7 mouse cellular contexts compared by ENCODE assay signal in genomic region chr5:141240841-141241543, GRCm38 (mm10). TPM values are rescaled to one million over a fixed set of nuclear protein-coding genes. Genes with fewer than 3 reads are reported as not detected.
DNase-seq lines count a peak whose midpoint lies in the region; ATAC-seq and TF ChIP-seq lines count a peak whose summit lies in the region.

Gene Sdk1 (plus strand): TSS chr5:141241490.

- H3K36me3 ChIP-seq in embryonic facial prominence, embryonic 14.5 days (ENCODE audit: control insufficient read depth, insufficient read depth, low read length), result no peaks in the 10 kb centered on the region
- no peaks in the 10 kb centered on the region for H3K36me3 ChIP-seq in limb, embryonic 13.5 days
- no peaks in the 10 kb centered on the region for H3K36me3 ChIP-seq in midbrain, embryonic 15.5 days (replicated peaks)
- no peaks in the 10 kb centered on the region for H3K36me3 ChIP-seq in spleen, adult 2 months (ENCODE audit: control insufficient read depth, insufficient read depth, low read length)

- no peak for TF ChIP-seq POLR2A in brain, embryonic 14.5 days (IDR thresholded peaks at IDR 0.05; ENCODE audit: borderline replicate concordance, extremely low read depth, insufficient read depth, insufficient read length, poor library complexity, severe bottlenecking)
- no peak for TF ChIP-seq POLR2A in spleen, adult 2 months (IDR thresholded peaks at IDR 0.05; ENCODE audit: low read depth, low read length)

- peak within 1 kb of the TSS; percentile 68 for H3K9ac ChIP-seq in embryonic facial prominence, embryonic 14.5 days (ENCODE audit: low read depth, low read length)
- H3K9ac ChIP-seq in limb, embryonic 13.5 days, result peak within 1 kb of the TSS; percentile 80
- peak within 1 kb of the TSS; percentile 60 for H3K9ac ChIP-seq in midbrain, embryonic 15.5 days

- H3K27me3 ChIP-seq in embryonic facial prominence, embryonic 14.5 days (replicated peaks; ENCODE audit: control insufficient read depth, insufficient read depth, low read length), result peaks cover 33% of the 10 kb centered on the region
- peaks cover 39% of the 10 kb centered on the region for H3K27me3 ChIP-seq in limb, embryonic 13.5 days
- peaks cover 22% of the 10 kb centered on the region for H3K27me3 ChIP-seq in midbrain, embryonic 15.5 days (replicated peaks)
- H3K27me3 ChIP-seq in spleen, adult 2 months (ENCODE audit: control insufficient read depth, insufficient read depth, low read length), result peaks cover 26% of the 10 kb centered on the region

- H3K4me1 ChIP-seq in embryonic facial prominence, embryonic 14.5 days (ENCODE audit: control insufficient read depth, insufficient read depth, low read length), result peaks cover 27% of the 10 kb centered on the region
- H3K4me1 ChIP-seq in limb, embryonic 13.5 days, result peaks cover 40% of the 10 kb centered on the region
- peaks cover 35% of the 10 kb centered on the region for H3K4me1 ChIP-seq in midbrain, embryonic 15.5 days
- peaks cover 5% of the 10 kb centered on the region; the same call in 1 of the 2 replicates for H3K4me1 ChIP-seq in spleen, adult 2 months (ENCODE audit: control insufficient read depth, insufficient read depth, insufficient read length)

- DNase-seq in brain, embryonic 14.5 days (ENCODE audit: low read depth), result peak; percentile 98
- DNase-seq in embryonic facial prominence, embryonic 14.5 days (ENCODE audit: low spot score), result peak; percentile 98
- DNase-seq in heart, adult 9 months (ENCODE audit: low spot score in 2 of 2), result peak; percentile 88 to 91
- peak; percentile 92 for DNase-seq in kidney, adult 9 months
- DNase-seq in spleen, adult 2 months (ENCODE audit: low read depth in 1 of 2, low spot score in 2 of 2), result peak; percentile 69 to 84

- H3K9me3 ChIP-seq in embryonic facial prominence, embryonic 14.5 days (ENCODE audit: control insufficient read depth, low read length), result no peaks in the 10 kb centered on the region
- no peaks in the 10 kb centered on the region for H3K9me3 ChIP-seq in limb, embryonic 13.5 days
- H3K9me3 ChIP-seq in midbrain, embryonic 15.5 days, result no peaks in the 10 kb centered on the region

- H3K27ac ChIP-seq in embryonic facial prominence, embryonic 14.5 days (replicated peaks; ENCODE audit: low read depth, low read length), result peak within 1 kb of the TSS; percentile 65
- peak within 1 kb of the TSS; percentile 44; the same call in 1 of the 2 replicates for H3K27ac ChIP-seq in limb, embryonic 13.5 days
- peak within 1 kb of the TSS; percentile 58 for H3K27ac ChIP-seq in midbrain, embryonic 15.5 days
- H3K27ac ChIP-seq in spleen, adult 2 months (ENCODE audit: insufficient read depth, low read length), result no peak within 1 kb of the TSS

- TF ChIP-seq CTCF in brain, embryonic 14.5 days (IDR thresholded peaks at IDR 0.05; ENCODE audit: borderline replicate concordance, extremely low read depth, insufficient read depth, insufficient read length), result peak; percentile 79
- TF ChIP-seq CTCF in spleen, adult 2 months (IDR thresholded peaks at IDR 0.05; ENCODE audit: extremely low read depth, insufficient read depth, insufficient read length, insufficient replicate concordance), result peak; percentile 63; the same call in 1 of the 2 replicates

- under 1% methylated on average over 40 of the region's 77 CpGs for WGBS in embryonic facial prominence, embryonic 14.5 days
- under 1% methylated on average over 39 of the region's 77 CpGs for WGBS in limb, embryonic 13.5 days
- WGBS in midbrain, embryonic 15.5 days, result under 1% methylated on average over 60 of the region's 77 CpGs
- 2% methylated on average over 76 of the region's 77 CpGs for WGBS in spleen, adult 2 months

- peak within 1 kb of the TSS; percentile 50 for H3K4me3 ChIP-seq in embryonic facial prominence, embryonic 14.5 days (ENCODE audit: low read depth, low read length)
- peak within 1 kb of the TSS; percentile 69 for H3K4me3 ChIP-seq in limb, embryonic 13.5 days
- peak within 1 kb of the TSS; percentile 56 for H3K4me3 ChIP-seq in midbrain, embryonic 15.5 days
- H3K4me3 ChIP-seq in spleen, adult 2 months (ENCODE audit: extremely low read depth, insufficient read depth, insufficient read length), result peak within 1 kb of the TSS; percentile 60

- H3K4me2 ChIP-seq in embryonic facial prominence, embryonic 14.5 days (ENCODE audit: low read depth, low read length), result peak within 1 kb of the TSS; percentile 84
- H3K4me2 ChIP-seq in limb, embryonic 13.5 days (replicated peaks), result peak within 1 kb of the TSS; percentile 98
- H3K4me2 ChIP-seq in midbrain, embryonic 15.5 days, result peak within 1 kb of the TSS; percentile 95

- ATAC-seq in embryonic facial prominence, embryonic 14.5 days (ENCODE audit: low read depth), result peak; percentile 95
- peak; percentile 92 for ATAC-seq in limb, embryonic 13.5 days (ENCODE audit: low FRiP score, low read depth)
- peak; percentile 96 for ATAC-seq in midbrain, embryonic 15.5 days (replicated peaks)

RNA-seq across cellular contexts. Expression of gene Sdk1, which starts in this region (rescaled TPM):
- polyA plus RNA-seq in brain, embryonic 14.5 days (2012; rRNA removed), result 3.7 and 7.3 TPM in 2 replicates
- polyA plus RNA-seq in embryonic facial prominence, embryonic 14.5 days (2014; fragmentation: Nextera tagmentation; extraction: Ambion mirVana), result 2.7 and 3.4 TPM in 2 replicates
- polyA plus RNA-seq in limb, embryonic 13.5 days (2015; fragmentation: Nextera tagmentation; extraction: Ambion mirVana), result 2.3 and 2.7 TPM in 2 replicates
- 2.7 and 3.1 TPM in 2 replicates for polyA plus RNA-seq in midbrain, embryonic 15.5 days (2015; fragmentation: Nextera tagmentation; extraction: Ambion mirVana)
- polyA plus RNA-seq in spleen, adult 2 months (2012; rRNA removed), result 0.53 and 0.62 TPM in 2 replicates

Comparison
In these comparisons a context has a peak if more than half of its experiments do, and no peak if none do; other contexts are left out.
1. Peak in DNase-seq and H3K4me3 ChIP-seq in spleen, adult 2 months; RNA of the gene not detected or under 1 TPM.